Mouse (Mus musculus) limb, embryonic 12.5 days (tissue): ENCODE measurements around the gene Hdgfl2. TPM values are rescaled to one million over a fixed set of nuclear protein-coding genes. Genes with fewer than 3 reads are reported as not detected.
"Not testable (repeated sequence)": the region's sequence is repeated elsewhere in the genome, so short reads cannot be mapped to it uniquely, and the experiment has no call there.

ENCODE experiments used
- ATAC-seq: fragments of 200-750 bp; cut with Nextera tagmentation; 2 replicates; pipeline ENCODE4 v1.8.0; 2017; ENCODE audit warnings: low read depth, moderate TSS enrichment; ENCODE audit not compliant: insufficient number of reproducible peaks, insufficient read depth, low FRiP score, low TSS enrichment
- H3K27ac ChIP-seq: fragments of 300-500 bp; sonication (generic); 2 replicates; pipeline ENCODE4 v1.5.1; 2016; ENCODE audit warnings: mild to moderate bottlenecking, moderate library complexity
- H3K27me3 ChIP-seq: fragments of 300-500 bp; sonication (generic); 2 replicates; pipeline ENCODE4 v1.6.1; 2016; ENCODE audit warnings: mild to moderate bottlenecking, moderate library complexity
- H3K36me3 ChIP-seq: fragments of 300-500 bp; sonication (generic); 2 replicates; pipeline ENCODE4 v1.6.1; 2016; ENCODE audit warnings: mild to moderate bottlenecking, moderate library complexity
- H3K4me1 ChIP-seq: fragments of 300-500 bp; sonication (generic); replicated peaks from 2 replicates; pipeline ENCODE4 v1.6.1; 2016
- H3K4me2 ChIP-seq: fragments of 300-500 bp; sonication (generic); 2 replicates; pipeline ENCODE4 v1.6.1; 2016; ENCODE audit warnings: mild to moderate bottlenecking, moderate library complexity
- H3K4me3 ChIP-seq: fragments of 300-500 bp; sonication (generic); replicated peaks from 2 replicates; pipeline ENCODE4 v1.5.1; 2016; ENCODE audit warnings: mild to moderate bottlenecking
- H3K9ac ChIP-seq: fragments of 300-500 bp; sonication (generic); replicated peaks from 2 replicates; pipeline ENCODE4 v1.6.1; 2016; ENCODE audit warnings: mild to moderate bottlenecking, moderate library complexity
- H3K9me3 ChIP-seq: fragments of 300-500 bp; sonication (generic); 2 replicates; pipeline ENCODE4 v1.6.1; 2016; ENCODE audit warnings: mild to moderate bottlenecking, moderate library complexity
- WGBS: fragments of 180-500 bp; shearing (Covaris S2); methylation state at CpG from one replicate; pipeline ENCODE4 v1.1.7; 2016; 5-methylcytosine and 5-hydroxymethylcytosine counted together
- polyA plus RNA-seq: library from polyadenylated mRNA; unstranded; fragments of >200 nt; fragmentation: Nextera tagmentation; extraction: Ambion mirVana; gene quantifications from 2 replicates; pipeline ENCODE4 v1.2.1, GENCODE M21; 2016

The Hdgfl2 gene
- polyA plus RNA-seq, 1 experiment from 2014 or later: 176 TPM

GRCm38 (mm10) chr17:56066451-56066850, 13.0 kb upstream of the Hdgfl2 start:
- Histone ChIP-seq H3K9ac (no peak overlapping the region), H3K27me3 (no peaks in the 10 kb centered on the region), H3K36me3 (peaks cover 100% of the 10 kb centered on the region), H3K4me2 (no peak overlapping the region), H3K4me3 (no peak overlapping the region), H3K9me3 (no peaks in the 10 kb centered on the region), H3K27ac (no peak overlapping the region), H3K4me1 (no peaks in the 10 kb centered on the region)
- no peak for ATAC-seq

- peaks cover 8% of the 10 kb centered on the region for H3K4me1 ChIP-seq
- H3K36me3 ChIP-seq: peaks cover 90% of the 10 kb centered on the region
- no peaks in the 10 kb centered on the region for H3K9me3 ChIP-seq
- H3K9ac ChIP-seq: no peak overlapping the region
- H3K27ac ChIP-seq: no peak overlapping the region
- no peak for ATAC-seq
- WGBS: 95% methylated on average over 14 of the region's 14 CpGs
- H3K27me3 ChIP-seq: no peaks in the 10 kb centered on the region
- no peak overlapping the region for H3K4me3 ChIP-seq
- no peak overlapping the region for H3K4me2 ChIP-seq
Measured at GRCm38 (mm10) chr17:56069066-56069465, 10.4 kb upstream of the Hdgfl2 start.

- H3K4me3 ChIP-seq: no peak overlapping the region
- H3K36me3 ChIP-seq: peaks cover 70% of the 10 kb centered on the region
- no peak for ATAC-seq
- H3K4me1 ChIP-seq: peaks cover 17% of the 10 kb centered on the region
- no peaks in the 10 kb centered on the region for H3K9me3 ChIP-seq
- no peak overlapping the region for H3K9ac ChIP-seq
- H3K4me2 ChIP-seq: no peak overlapping the region
- H3K27me3 ChIP-seq: no peaks in the 10 kb centered on the region
- no peak overlapping the region for H3K27ac ChIP-seq
Measured at GRCm38 (mm10) chr17:56071126-56071525, 8.3 kb upstream of the Hdgfl2 start.

- H3K4me3 ChIP-seq: no peak overlapping the region
- whole genome bisulfite sequencing: 93% methylated on average over 5 of the region's 5 CpGs
- peaks cover 17% of the 10 kb centered on the region for H3K4me1 ChIP-seq
- H3K4me2 ChIP-seq: no peak overlapping the region
- no peak overlapping the region for H3K9ac ChIP-seq
- H3K27ac ChIP-seq: no peak overlapping the region
- no peaks in the 10 kb centered on the region for H3K27me3 ChIP-seq
- ATAC-seq: no peak
- peaks cover 58% of the 10 kb centered on the region for H3K36me3 ChIP-seq
- no peaks in the 10 kb centered on the region for H3K9me3 ChIP-seq
Measured at GRCm38 (mm10) chr17:56072243-56072642, 7.2 kb upstream of the Hdgfl2 start.

- Histone ChIP-seq H3K9ac (peak overlapping the region; percentile 80), H3K4me2 (peak overlapping the region; percentile 69), H3K4me1 (peaks cover 17% of the 10 kb centered on the region), H3K4me3 (peak overlapping the region; percentile 84), H3K27ac (peak overlapping the region; percentile 95), H3K36me3 (peaks cover 38% of the 10 kb centered on the region), H3K9me3 (no peaks in the 10 kb centered on the region), H3K27me3 (no peaks in the 10 kb centered on the region)
- WGBS: 10% methylated on average over 22 of the region's 22 CpGs
- ATAC-seq: peak; percentile 7; the same call in 1 of the 2 replicates
Measured at GRCm38 (mm10) chr17:56074097-56074826, 5.2 kb upstream of the Hdgfl2 start.

- WGBS: under 1% methylated on average over 35 of the region's 35 CpGs
- Histone ChIP-seq H3K4me1 (peaks cover 17% of the 10 kb centered on the region), H3K9me3 (no peaks in the 10 kb centered on the region), H3K27me3 (no peaks in the 10 kb centered on the region), H3K27ac (peak within 1 kb of the TSS; percentile 95), H3K4me3 (peak within 1 kb of the TSS; percentile 84), H3K36me3 (peaks cover 33% of the 10 kb centered on the region), H3K4me2 (peak within 1 kb of the TSS; percentile 69), H3K9ac (peak within 1 kb of the TSS; percentile 80)
- ATAC-seq: peak; percentile 18
Measured at GRCm38 (mm10) chr17:56074827-56075208, 4.6 kb upstream of the Hdgfl2 start, which contains the start of gene Ubxn6. Ubxn6 (minus strand) TSS chr17:56075028.

- Histone ChIP-seq H3K9ac (no peak overlapping the region), H3K9me3 (no peaks in the 10 kb centered on the region), H3K36me3 (peaks cover 13% of the 10 kb centered on the region), H3K27me3 (no peaks in the 10 kb centered on the region), H3K4me2 (no peak overlapping the region), H3K4me3 (no peak overlapping the region), H3K4me1 (peaks cover 41% of the 10 kb centered on the region), H3K27ac (no peak overlapping the region)
- WGBS: 89% methylated on average over 5 of the region's 5 CpGs
- no peak for ATAC-seq
Measured at GRCm38 (mm10) chr17:56077523-56077922, 1.9 kb upstream of the Hdgfl2 start.

GRCm38 (mm10) chr17:56078361-56078760, 1.1 kb upstream of the Hdgfl2 start:
- not testable (repeated sequence) for ATAC-seq, H3K27me3 ChIP-seq, H3K9me3 ChIP-seq, H3K9ac ChIP-seq
- H3K4me1 ChIP-seq: peaks cover 41% of the 10 kb centered on the region
- H3K4me3 ChIP-seq: peak overlapping the region; percentile 92; the same call in 1 of the 2 replicates
- 0 out of 2 replicates have a peak overlapping the region, but pooled peaks have one; percentile 30 for H3K27ac ChIP-seq
- peak overlapping the region; percentile 44 for H3K4me2 ChIP-seq
- peaks cover 15% of the 10 kb centered on the region for H3K36me3 ChIP-seq
- WGBS: 63% methylated on average over 9 of the region's 9 CpGs

DNA sequence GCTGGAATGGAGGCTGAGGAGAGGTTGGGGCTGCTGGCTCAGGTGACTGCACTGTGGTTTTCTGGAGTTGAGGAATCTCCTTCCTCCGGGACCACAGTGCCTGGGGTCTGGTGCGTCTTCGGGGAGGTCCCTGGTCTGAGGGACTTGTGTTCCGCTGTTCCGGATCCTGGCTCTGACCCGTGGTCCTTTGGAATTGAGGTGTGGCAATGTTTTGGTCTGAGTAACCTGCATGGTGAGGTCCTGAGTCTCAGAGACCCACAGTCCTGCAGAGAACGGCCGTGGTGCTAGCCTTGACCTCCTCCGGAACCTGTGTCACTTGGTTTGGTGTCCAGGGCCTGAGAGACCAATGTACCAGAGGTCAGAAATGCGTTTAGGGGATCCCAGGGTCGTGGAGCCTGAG, 487 bp downstream of the Hdgfl2 start:
- peak overlapping the region; percentile 92 for H3K4me3 ChIP-seq
- WGBS: 3% methylated on average over 11 of the region's 11 CpGs

GRCm38 (mm10) chr17:56080781-56081585, 1.5 kb downstream of the Hdgfl2 start:
- peak; percentile 26 for ATAC-seq
- Histone ChIP-seq H3K4me2 (peak overlapping the region; percentile 89), H3K27me3 (no peaks in the 10 kb centered on the region), H3K4me3 (peak overlapping the region; percentile 92), H3K9ac (peak overlapping the region; percentile 86), H3K4me1 (peaks cover 25% of the 10 kb centered on the region), H3K36me3 (peaks cover 35% of the 10 kb centered on the region), H3K9me3 (no peaks in the 10 kb centered on the region), H3K27ac (peak overlapping the region; percentile 47; the same call in 1 of the 2 replicates)
- 8% methylated on average over 8 of the region's 8 CpGs for WGBS

More for the DNA sequence above, 487 bp downstream of the Hdgfl2 start:
- H3K27ac ChIP-seq: peak overlapping the region; percentile 69
- peak overlapping the region; percentile 89 for H3K4me2 ChIP-seq
- no peak for ATAC-seq
- H3K9ac ChIP-seq: peak overlapping the region; percentile 86
- H3K4me1 ChIP-seq: peaks cover 32% of the 10 kb centered on the region
- H3K36me3 ChIP-seq: peaks cover 24% of the 10 kb centered on the region
- no peaks in the 10 kb centered on the region for H3K9me3 ChIP-seq
- no peaks in the 10 kb centered on the region for H3K27me3 ChIP-seq

GRCm38 (mm10) chr17:56092312-56092711, 12.9 kb downstream of the Hdgfl2 start:
- Histone ChIP-seq H3K4me2 (no peak overlapping the region), H3K4me3 (no peak overlapping the region), H3K4me1 (no peaks in the 10 kb centered on the region), H3K27me3 (no peaks in the 10 kb centered on the region), H3K9ac (no peak overlapping the region), H3K27ac (no peak overlapping the region), H3K9me3 (no peaks in the 10 kb centered on the region), H3K36me3 (peaks cover 84% of the 10 kb centered on the region)
- 94% methylated on average over 1 of the region's 1 CpGs for WGBS
- no peak for ATAC-seq
